ENCODE assay signal across 8 mouse cellular contexts in genomic region chr16:19760505-19761496, GRCm38 (mm10). TPM values are rescaled to one million over a fixed set of nuclear protein-coding genes. Genes with fewer than 3 reads are reported as not detected.
DNase-seq lines count a peak whose midpoint lies in the region; ATAC-seq and TF ChIP-seq lines count a peak whose summit lies in the region.

No protein-coding gene starts in this region.

- under 1% methylated on average over 61 of the region's 61 CpGs for WGBS in heart, embryonic 10.5 days
- WGBS in small intestine, adult 2 months, result 3% methylated on average over 61 of the region's 61 CpGs

- no peaks in the 10 kb centered on the region; the same call in 1 of the 2 replicates for H3K4me1 ChIP-seq in brown adipose tissue, adult 24 weeks (ENCODE audit: control insufficient read depth, insufficient read depth, insufficient read length, low read length)
- H3K4me1 ChIP-seq in heart, embryonic 10.5 days, result peaks cover 7% of the 10 kb centered on the region; the same call in 1 of the 2 replicates
- H3K4me1 ChIP-seq in small intestine, adult 2 months (ENCODE audit: control insufficient read depth, insufficient read depth, insufficient read length, low read length), result peaks cover 6% of the 10 kb centered on the region

- H3K9me3 ChIP-seq in heart, embryonic 10.5 days, result no peaks in the 10 kb centered on the region

- no peak for TF ChIP-seq CTCF in small intestine, adult 2 months (IDR thresholded peaks at IDR 0.05; ENCODE audit: extremely low read depth, insufficient read length, insufficient replicate concordance, low read depth, low read length)

- peak; percentile 7 for DNase-seq in ovary, postnatal 36 days (ENCODE audit: low spot score)
- no peak for DNase-seq in ovary, postnatal 14 days (ENCODE audit: low spot score)
- DNase-seq in heart, embryonic 10.5 days (ENCODE audit: low spot score), result peak; percentile 85
- DNase-seq in kidney, postnatal 10 days, result peak; percentile 45
- no peak for DNase-seq in c-Kit-positive CD71-positive TER-119-positive erythroid progenitor cells, embryonic 14.5 days (ENCODE audit: low spot score)

- TF ChIP-seq POLR2A in small intestine, adult 2 months (IDR thresholded peaks at IDR 0.05; ENCODE audit: low read depth, low read length), result no peak

- no peak overlapping the region for H3K27ac ChIP-seq in brown adipose tissue, adult 24 weeks (replicated peaks; ENCODE audit: low read depth, low read length)
- H3K27ac ChIP-seq in heart, embryonic 10.5 days, result peak overlapping the region; percentile 97
- no peak overlapping the region for H3K27ac ChIP-seq in small intestine, adult 2 months (ENCODE audit: insufficient read depth, low read depth, low read length)

- H3K4me3 ChIP-seq in brown adipose tissue, adult 24 weeks (ENCODE audit: insufficient read depth, low read depth, low read length), result peak overlapping the region; percentile 56
- peak overlapping the region; percentile 85 for H3K4me3 ChIP-seq in heart, embryonic 10.5 days
- H3K4me3 ChIP-seq in small intestine, adult 2 months (ENCODE audit: low read depth, low read length), result peak overlapping the region; percentile 70

- H3K27me3 ChIP-seq in heart, embryonic 10.5 days (ENCODE audit: insufficient read depth, poor library complexity, severe bottlenecking), result no peaks in the 10 kb centered on the region
- peaks cover 6% of the 10 kb centered on the region; the same call in 1 of the 2 replicates for H3K27me3 ChIP-seq in small intestine, adult 2 months (ENCODE audit: control insufficient read depth, insufficient read depth, low read length)

- peak; percentile 77 for ATAC-seq in megakaryocyte, adult 5-6 weeks (ENCODE audit: poor library complexity, severe bottlenecking)

- H3K36me3 ChIP-seq in heart, embryonic 10.5 days, result peaks cover 17% of the 10 kb centered on the region
- no peaks in the 10 kb centered on the region for H3K36me3 ChIP-seq in small intestine, adult 2 months (ENCODE audit: control insufficient read depth, insufficient read depth, low read length)

RNA-seq across cellular contexts. Expression of gene B3gnt5, which starts 0.8 kb away (rescaled TPM):
- polyA plus RNA-seq in brown adipose tissue, adult 24 weeks (2012; ENCODE audit: insufficient read depth, insufficient read length, missing spikeins), result not detected in 2 replicates
- 29.3 and 31.0 TPM in 2 replicates for polyA plus RNA-seq in heart, embryonic 10.5 days (2016; fragmentation: Nextera tagmentation; extraction: Ambion mirVana)
- total RNA-seq in megakaryocyte, adult 5-6 weeks (2015), result 3.4 and 3.6 TPM in 2 replicates
- total RNA-seq in megakaryocyte, adult 5-6 weeks (2017), result 3.5 and 5.9 TPM in 2 replicates
- 0.10 and 0.27 TPM in 2 replicates for polyA plus RNA-seq in small intestine, adult 2 months (2012; rRNA removed)

RNA-seq across cellular contexts. Expression of gene Lamp3, which starts 54.6 kb away (rescaled TPM):
- not detected in 2 replicates for polyA plus RNA-seq in brown adipose tissue, adult 24 weeks (2012; ENCODE audit: insufficient read depth, insufficient read length, missing spikeins)
- polyA plus RNA-seq in heart, embryonic 10.5 days (2016; fragmentation: Nextera tagmentation; extraction: Ambion mirVana), result not detected in 2 replicates
- total RNA-seq in megakaryocyte, adult 5-6 weeks (2015), result not detected in 2 replicates
- total RNA-seq in megakaryocyte, adult 5-6 weeks (2017), result not detected in 2 replicates
- not detected in 2 replicates for polyA plus RNA-seq in small intestine, adult 2 months (2012; rRNA removed)

Comparison
In these comparisons a context has a peak if more than half of its experiments do, and no peak if none do; other contexts are left out.
1. DNase-seq: peak in ovary, postnatal 36 days (single experiment), heart, embryonic 10.5 days (single experiment) and kidney, postnatal 10 days (single experiment); none in ovary, postnatal 14 days (single experiment) and c-Kit-positive CD71-positive TER-119-positive erythroid progenitor cells, embryonic 14.5 days (single experiment).
2. RNA of gene B3gnt5, which starts 0.8 kb away (polyA plus RNA-seq): 29.3 to 31.0 TPM in heart, embryonic 10.5 days; not detected in brown adipose tissue, adult 24 weeks and 0.10 to 0.27 TPM in small intestine, adult 2 months; every median in the first group is over 10 times any median in the second.
3. Peak in every context shown above with its lines, with median percentiles within 50 percentile points of each other: H3K4me3 ChIP-seq.